Mouse (Mus musculus) G1E (cell line): Measurements from ENCODE around the gene Arhgef9.

Experiments
- CTCF ChIP-seq: IDR thresholded peaks from 2 replicates; pipeline ENCODE4 v1.5.1; 2012; ENCODE audit warnings: low read depth, low read length, inconsistent platforms, mixed read lengths
- GATA1 ChIP-seq: IDR thresholded peaks from 2 replicates; pipeline ENCODE4 v1.6.1; 2012; ENCODE audit warnings: borderline replicate concordance, low read length, inconsistent platforms, mixed read lengths
- GATA2 ChIP-seq: IDR thresholded peaks from 2 replicates; pipeline ENCODE4 v1.6.1; 2012; ENCODE audit warnings: low read depth, low read length, inconsistent platforms, borderline replicate concordance
- POLR2AphosphoS5 ChIP-seq: IDR thresholded peaks from 2 replicates; pipeline ENCODE4 v1.6.1; 2012; ENCODE audit warnings: low read depth, low read length, inconsistent platforms; ENCODE audit not compliant: insufficient replicate concordance
- TAL1 ChIP-seq: conservative IDR thresholded peaks from 2 replicates; pipeline ENCODE4 v1.6.1; 2012; ENCODE audit warnings: low read depth, low read length, inconsistent platforms, mixed read lengths

DNA sequence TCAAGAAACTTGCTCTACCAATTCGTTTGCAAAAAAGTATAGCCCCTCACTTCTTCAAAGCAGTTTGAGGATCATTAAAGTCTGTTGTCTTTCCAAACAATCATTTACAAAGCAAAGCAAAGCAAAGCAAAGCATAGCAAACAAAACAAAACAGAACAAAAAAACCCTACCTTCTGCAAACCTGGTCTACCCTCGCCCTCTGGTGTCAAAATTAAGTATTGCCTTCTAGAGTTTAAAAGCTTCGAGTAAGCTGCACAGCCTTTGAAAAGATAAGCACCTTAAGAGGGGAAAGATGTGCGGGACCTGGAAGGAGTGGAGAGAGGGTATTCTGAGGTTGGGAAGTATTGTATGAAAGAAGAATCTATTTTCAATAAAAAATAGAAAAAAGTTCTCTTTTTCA lies 184.6 kb downstream of the Arhgef9 start:
- TF ChIP-seq CTCF (no peak), TAL1 (no peak), POLR2AphosphoS5 (no peak), GATA1 (no peak), GATA2 (no peak)
